Comparison of ENCODE assay signal across 9 mouse cellular contexts in genomic region chr17:34685120-34686110, GRCm38 (mm10). TPM values are rescaled to one million over a fixed set of nuclear protein-coding genes. Genes with fewer than 3 reads are reported as not detected.
A peak's percentile ranks its signal among the peaks of the same experiment; 100 is the strongest.
DNase-seq lines count a peak whose midpoint lies in the region; ATAC-seq and TF ChIP-seq lines count a peak whose summit lies in the region.
"Had no signal": no experiment of that assay in that cellular context is flagged by ENCODE, and none has a peak within 500 bp of the region (broad histone marks: within the 10 kb centered on the region; RNA-seq: fewer than 3 reads in every experiment).

No protein-coding gene starts in this region.

- peak overlapping the region; percentile 18 for H3K4me3 ChIP-seq in ES-Bruce4 (ENCODE audit: low read depth, low read length)
- H3K4me3 ChIP-seq in intestine, embryonic 15.5 days (replicated peaks) = no peak overlapping the region
- H3K4me3 ChIP-seq in stomach, embryonic 14.5 days (ENCODE audit: low read depth, low read length) = no peak overlapping the region

- ATAC-seq in erythroblast, adult 5-6 weeks (replicated peaks; ENCODE audit: low FRiP score, poor library complexity, severe bottlenecking) = 0 out of 2 replicates have a peak, but pooled peaks have one; percentile 23
- ATAC-seq in intestine, embryonic 15.5 days = peak; percentile 23; the same call in 1 of the 2 replicates
- peak; percentile 43; the same call in 1 of the 2 replicates for ATAC-seq in stomach, embryonic 14.5 days (ENCODE audit: insufficient number of reproducible peaks, insufficient read depth, low FRiP score, low read depth)

- 72% methylated on average over 28 of the region's 28 CpGs for WGBS in intestine, embryonic 15.5 days
- 72% methylated on average over 28 of the region's 28 CpGs for WGBS in stomach, embryonic 14.5 days

- no peaks in the 10 kb centered on the region for H3K4me1 ChIP-seq in ES-Bruce4 (ENCODE audit: control insufficient read depth, insufficient read depth, low read length)
- H3K4me1 ChIP-seq in intestine, embryonic 15.5 days (replicated peaks) = peaks cover 33% of the 10 kb centered on the region
- H3K4me1 ChIP-seq in stomach, embryonic 14.5 days (ENCODE audit: control insufficient read depth, insufficient read depth, low read length) = peaks cover 16% of the 10 kb centered on the region

- peak; percentile 82 for DNase-seq in kidney, postnatal 10 days
- DNase-seq in kidney, adult 11 months = no peak
- no peak for DNase-seq in B cell, adult 2 months
- DNase-seq in frontal cortex, adult 2 months (ENCODE audit: extremely low spot score in 1 of 2, low spot score in 1 of 2) = no peak

- 0 out of 2 replicates have a peak overlapping the region, but pooled peaks have one; percentile 9 for H3K9ac ChIP-seq in ES-Bruce4 (ENCODE audit: low read depth, poor library complexity, severe bottlenecking)
- no peak overlapping the region for H3K9ac ChIP-seq in intestine, embryonic 15.5 days
- H3K9ac ChIP-seq in stomach, embryonic 14.5 days (replicated peaks; ENCODE audit: low read depth, low read length) = no peak overlapping the region

- no peak for TF ChIP-seq CTCF in ES-Bruce4 (IDR thresholded peaks at IDR 0.05; ENCODE audit: low read depth, low read length)

- no peaks in the 10 kb centered on the region for H3K9me3 ChIP-seq in ES-Bruce4 (replicated peaks; ENCODE audit: control insufficient read depth, insufficient read depth, low read length, poor library complexity, severe bottlenecking)
- H3K9me3 ChIP-seq in intestine, embryonic 15.5 days = no peaks in the 10 kb centered on the region
- H3K9me3 ChIP-seq in stomach, embryonic 14.5 days (ENCODE audit: control insufficient read depth, low read depth, low read length) = no peaks in the 10 kb centered on the region

- no peak for TF ChIP-seq EP300 in ES-Bruce4 (IDR thresholded peaks at IDR 0.05; ENCODE audit: insufficient read depth, low read depth, low read length)

- H3K4me2 ChIP-seq in intestine, embryonic 15.5 days (replicated peaks) = no peak overlapping the region
- no peak overlapping the region for H3K4me2 ChIP-seq in stomach, embryonic 14.5 days (replicated peaks; ENCODE audit: low read depth, low read length)

- H3K36me3 ChIP-seq in ES-Bruce4 (ENCODE audit: control insufficient read depth, insufficient read depth, low read length, poor library complexity, severe bottlenecking) = no peaks in the 10 kb centered on the region
- no peaks in the 10 kb centered on the region for H3K36me3 ChIP-seq in intestine, embryonic 15.5 days
- no peaks in the 10 kb centered on the region for H3K36me3 ChIP-seq in stomach, embryonic 14.5 days (ENCODE audit: control insufficient read depth, insufficient read depth, low read length)

- no peak overlapping the region for H3K27ac ChIP-seq in ES-Bruce4 (ENCODE audit: insufficient read depth, low read length)
- H3K27ac ChIP-seq in intestine, embryonic 15.5 days = peak overlapping the region; percentile 63
- H3K27ac ChIP-seq in stomach, embryonic 14.5 days (ENCODE audit: low read length) = peak overlapping the region; percentile 44; the same call in 1 of the 2 replicates
- H3K27ac ChIP-seq: macrophage had no signal

- no peak for TF ChIP-seq POLR2A in ES-Bruce4 (IDR thresholded peaks at IDR 0.05; ENCODE audit: insufficient read depth, low read length)

- H3K27me3 ChIP-seq in ES-Bruce4 (ENCODE audit: control insufficient read depth, insufficient read depth, low read length, poor library complexity, severe bottlenecking) = no peaks in the 10 kb centered on the region
- peaks cover under 1% of the 10 kb centered on the region; the same call in 1 of the 2 replicates for H3K27me3 ChIP-seq in intestine, embryonic 15.5 days (replicated peaks)
- no peaks in the 10 kb centered on the region for H3K27me3 ChIP-seq in stomach, embryonic 14.5 days (ENCODE audit: control insufficient read depth, insufficient read depth, low read length)

RNA-seq across cellular contexts. Expression of gene Tnxb, which starts 15.1 kb away (rescaled TPM):
- polyA plus RNA-seq in ES-Bruce4 (2011; ENCODE audit: insufficient read depth, insufficient read length, low read depth, missing spikeins) = 0.13 and 0.15 TPM in 2 replicates
- total RNA-seq in erythroblast, adult 5-6 weeks (2015; ENCODE audit: low replicate concordance) = not detected in 2 replicates
- not detected in 2 replicates for total RNA-seq in erythroblast, adult 5-6 weeks (2017; ENCODE audit: low replicate concordance)
- polyA plus RNA-seq in intestine, embryonic 15.5 days (2015; fragmentation: Nextera tagmentation; extraction: Ambion mirVana) = 1.1 and 1.3 TPM in 2 replicates
- polyA plus RNA-seq in stomach, embryonic 14.5 days (2014; fragmentation: Nextera tagmentation; extraction: Ambion mirVana) = 1.1 TPM in 2 replicates
- polyA plus RNA-seq in frontal cortex, adult 2 months (2012; rRNA removed) = 1.6 TPM in 2 replicates
- polyA plus RNA-seq: macrophage had no signal

RNA-seq across cellular contexts. Expression of gene Atf6b, which starts 38.5 kb away (rescaled TPM):
- 31.3 and 32.0 TPM in 2 replicates for polyA plus RNA-seq in ES-Bruce4 (2011; ENCODE audit: insufficient read depth, insufficient read length, low read depth, missing spikeins)
- total RNA-seq in erythroblast, adult 5-6 weeks (2015; ENCODE audit: low replicate concordance) = 4.2 and 6.9 TPM in 2 replicates
- total RNA-seq in erythroblast, adult 5-6 weeks (2017; ENCODE audit: low replicate concordance) = 4.0 and 6.1 TPM in 2 replicates
- 67.5 and 68.2 TPM in 2 replicates for polyA plus RNA-seq in intestine, embryonic 15.5 days (2015; fragmentation: Nextera tagmentation; extraction: Ambion mirVana)
- 56.5 and 58.3 TPM in 2 replicates for polyA plus RNA-seq in stomach, embryonic 14.5 days (2014; fragmentation: Nextera tagmentation; extraction: Ambion mirVana)
- 57.7 and 59.6 TPM in 2 replicates for polyA plus RNA-seq in frontal cortex, adult 2 months (2012; rRNA removed)

RNA-seq across cellular contexts. Expression of gene Fkbpl, which starts 40.9 kb away (rescaled TPM):
- 11.0 and 16.5 TPM in 2 replicates for polyA plus RNA-seq in ES-Bruce4 (2011; ENCODE audit: insufficient read depth, insufficient read length, low read depth, missing spikeins)
- not detected in 2 replicates for total RNA-seq in erythroblast, adult 5-6 weeks (2015; ENCODE audit: low replicate concordance)
- total RNA-seq in erythroblast, adult 5-6 weeks (2017; ENCODE audit: low replicate concordance) = 0.42 and 3.9 TPM in 2 replicates
- polyA plus RNA-seq in intestine, embryonic 15.5 days (2015; fragmentation: Nextera tagmentation; extraction: Ambion mirVana) = 12.1 and 13.7 TPM in 2 replicates
- polyA plus RNA-seq in stomach, embryonic 14.5 days (2014; fragmentation: Nextera tagmentation; extraction: Ambion mirVana) = 11.9 and 12.0 TPM in 2 replicates
- polyA plus RNA-seq in frontal cortex, adult 2 months (2012; rRNA removed) = 6.7 and 7.9 TPM in 2 replicates

RNA-seq across cellular contexts. Expression of gene Prrt1, which starts 56.1 kb away (rescaled TPM):
- polyA plus RNA-seq in ES-Bruce4 (2011; ENCODE audit: insufficient read depth, insufficient read length, low read depth, missing spikeins) = not detected in 2 replicates
- not detected in 2 replicates for total RNA-seq in erythroblast, adult 5-6 weeks (2015; ENCODE audit: low replicate concordance)
- total RNA-seq in erythroblast, adult 5-6 weeks (2017; ENCODE audit: low replicate concordance) = not detected in 2 replicates
- 0.40 and 0.49 TPM in 2 replicates for polyA plus RNA-seq in intestine, embryonic 15.5 days (2015; fragmentation: Nextera tagmentation; extraction: Ambion mirVana)
- polyA plus RNA-seq in stomach, embryonic 14.5 days (2014; fragmentation: Nextera tagmentation; extraction: Ambion mirVana) = 0.56 and 0.67 TPM in 2 replicates
- polyA plus RNA-seq in frontal cortex, adult 2 months (2012; rRNA removed) = 150 and 179 TPM in 2 replicates

RNA-seq across cellular contexts. Expression of gene Ppt2, which starts 57.1 kb away (rescaled TPM):
- 26.7 and 29.2 TPM in 2 replicates for polyA plus RNA-seq in ES-Bruce4 (2011; ENCODE audit: insufficient read depth, insufficient read length, low read depth, missing spikeins)
- 13.6 and 21.3 TPM in 2 replicates for total RNA-seq in erythroblast, adult 5-6 weeks (2015; ENCODE audit: low replicate concordance)
- 2.9 and 3.3 TPM in 2 replicates for total RNA-seq in erythroblast, adult 5-6 weeks (2017; ENCODE audit: low replicate concordance)
- polyA plus RNA-seq in intestine, embryonic 15.5 days (2015; fragmentation: Nextera tagmentation; extraction: Ambion mirVana) = 27.8 and 29.6 TPM in 2 replicates
- 31.2 and 31.8 TPM in 2 replicates for polyA plus RNA-seq in stomach, embryonic 14.5 days (2014; fragmentation: Nextera tagmentation; extraction: Ambion mirVana)
- polyA plus RNA-seq in frontal cortex, adult 2 months (2012; rRNA removed) = 41.9 and 43.0 TPM in 2 replicates
